Mouse (Mus musculus): Measurements from ENCODE around the gene Pfpl. TPM values are rescaled to one million over a fixed set of nuclear protein-coding genes. Genes with fewer than 3 reads are reported as not detected.

Gene Pfpl
- polyA plus RNA-seq, 1 experiment from 2014 or later: not detected

DNA sequence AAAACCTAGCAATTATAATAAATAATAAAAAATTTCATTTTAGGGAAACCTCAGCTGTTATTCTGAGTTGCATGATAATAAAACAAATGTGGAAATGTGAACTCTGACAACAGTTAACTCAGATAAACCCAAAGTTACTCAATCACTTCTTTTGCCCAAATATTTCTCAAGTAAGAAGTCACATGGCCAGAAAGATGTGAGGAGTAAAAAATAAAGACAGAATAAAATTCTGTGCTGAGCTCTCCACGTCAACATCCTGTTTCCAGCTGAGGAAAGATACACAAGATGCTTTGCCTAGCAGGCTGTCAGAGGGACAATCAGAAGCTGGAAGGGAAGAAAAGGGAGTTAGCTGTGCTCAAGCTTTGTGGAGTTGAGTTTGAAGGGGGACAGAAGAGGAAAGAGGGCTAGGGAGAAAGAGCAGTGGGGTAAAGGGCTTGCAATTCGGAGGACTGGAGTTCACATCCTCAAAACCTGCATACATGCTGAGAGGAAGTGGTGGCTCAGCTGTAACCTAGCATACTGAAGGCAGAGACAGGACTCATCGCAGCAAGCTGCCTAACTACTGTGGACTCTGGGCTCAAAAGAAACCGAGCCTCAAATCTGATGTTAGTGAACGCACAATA is 12.5 kb downstream of the Pfpl start:
- Histone ChIP-seq H3K4me1 (replicated peaks) (no peaks in the 10 kb centered on the region), H3K9ac (replicated peaks) (no peak overlapping the region), H3K9me3 (no peaks in the 10 kb centered on the region), H3K27ac (no peak overlapping the region), H3K4me3 (replicated peaks) (no peak overlapping the region), H3K36me3 (no peaks in the 10 kb centered on the region), H3K27me3 (no peaks in the 10 kb centered on the region), H3K4me2 (no peak overlapping the region)
- WGBS: 75% methylated on average over 5 of the region's 5 CpGs
- no peak for ATAC-seq (ENCODE audit: insufficient number of reproducible peaks, insufficient read depth, low FRiP score, low TSS enrichment, low read depth)

DNA sequence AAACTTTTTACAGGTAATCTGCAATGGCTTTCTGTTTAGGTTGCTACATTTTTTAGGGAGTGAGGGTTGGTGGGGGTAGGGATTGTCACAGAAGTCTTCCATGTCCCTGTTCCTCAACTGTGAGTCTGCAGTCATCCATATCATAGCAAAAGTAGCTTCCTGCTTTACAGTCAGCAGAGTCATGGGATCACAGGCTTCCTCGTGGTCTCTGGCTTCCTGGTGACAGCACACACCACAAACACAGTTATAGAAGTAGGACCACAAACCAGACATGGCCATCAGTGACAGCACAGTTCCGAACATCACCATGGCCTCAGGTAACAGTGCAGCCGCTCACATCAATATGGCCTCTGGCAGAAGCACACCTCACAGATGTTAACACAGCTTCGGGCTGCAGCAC is 14.9 kb downstream of the Pfpl start:
- H3K36me3 ChIP-seq: no peaks in the 10 kb centered on the region
- 76% methylated on average over 4 of the region's 4 CpGs for WGBS
- ATAC-seq (ENCODE audit: insufficient number of reproducible peaks, insufficient read depth, low FRiP score, low TSS enrichment, low read depth): no peak

DNA sequence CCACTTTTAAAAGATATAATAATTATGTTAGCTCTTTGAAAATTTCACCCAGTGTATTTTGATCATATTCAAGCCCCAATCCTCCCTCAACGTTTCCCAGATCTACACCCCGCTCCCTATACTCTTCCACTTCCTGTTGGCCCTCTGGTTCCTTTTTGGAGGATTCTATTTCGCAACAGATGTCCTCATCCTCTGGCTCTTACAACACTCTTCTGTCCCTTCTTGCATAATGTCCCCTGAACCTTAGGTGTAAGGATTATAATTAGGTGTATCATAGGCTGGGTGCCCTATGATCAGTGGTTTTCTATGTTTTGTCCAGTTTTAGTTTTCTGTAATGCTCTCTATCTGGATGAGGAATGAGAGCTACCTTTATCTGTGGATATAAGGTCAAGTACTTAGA is 17.3 kb downstream of the Pfpl start:
- H3K9me3 ChIP-seq: no peaks in the 10 kb centered on the region
- no peaks in the 10 kb centered on the region for H3K36me3 ChIP-seq
- H3K4me2 ChIP-seq: no peak overlapping the region
- H3K27ac ChIP-seq: no peak overlapping the region
- 82% methylated on average over 3 of the region's 3 CpGs for WGBS
- no peak overlapping the region for H3K9ac ChIP-seq (replicated peaks)
- H3K27me3 ChIP-seq: no peaks in the 10 kb centered on the region
- no peak overlapping the region for H3K4me3 ChIP-seq (replicated peaks)
- no peaks in the 10 kb centered on the region for H3K4me1 ChIP-seq (replicated peaks)
- no peak for ATAC-seq (ENCODE audit: insufficient number of reproducible peaks, insufficient read depth, low FRiP score, low TSS enrichment, low read depth)

More for the DNA sequence above, 14.9 kb downstream of the Pfpl start:
- H3K4me1 ChIP-seq (replicated peaks): no peaks in the 10 kb centered on the region
- no peak overlapping the region for H3K9ac ChIP-seq (replicated peaks)
- H3K27ac ChIP-seq: no peak overlapping the region
- no peak overlapping the region for H3K4me3 ChIP-seq (replicated peaks)
- no peaks in the 10 kb centered on the region for H3K9me3 ChIP-seq
- no peaks in the 10 kb centered on the region for H3K27me3 ChIP-seq
- H3K4me2 ChIP-seq: no peak overlapping the region

DNA sequence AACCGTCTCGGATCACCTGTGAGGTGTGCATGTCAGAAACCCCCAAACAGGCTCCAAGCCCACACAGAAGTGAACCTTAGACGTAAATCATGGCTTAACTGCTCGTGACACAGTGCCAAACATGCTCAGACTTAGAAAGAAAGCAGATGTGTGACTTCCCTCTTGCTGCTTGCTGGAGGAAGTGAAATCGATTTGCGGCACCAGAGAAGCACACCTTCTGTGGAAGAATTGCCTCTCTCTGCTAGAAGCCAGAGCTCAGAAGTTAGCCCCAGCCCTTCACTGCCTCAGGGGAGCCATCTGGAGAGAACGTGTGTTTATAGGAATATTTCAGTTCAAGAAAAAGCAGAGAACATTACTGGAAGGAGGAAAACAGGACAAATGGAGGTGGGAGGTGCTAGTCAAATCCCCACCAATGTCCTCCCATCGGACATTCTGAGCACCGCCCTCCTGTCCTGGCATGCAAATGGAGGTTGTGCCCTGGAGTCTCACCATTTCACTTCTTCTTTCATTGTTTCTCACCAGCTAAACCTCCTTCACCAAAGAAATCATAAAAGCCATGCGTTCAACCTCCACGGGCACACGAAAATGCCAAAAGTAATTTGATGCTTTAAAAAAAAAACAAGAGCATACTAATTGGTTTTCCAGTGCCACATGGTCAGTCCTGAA is 29.8 kb downstream of the Pfpl start:
- Histone ChIP-seq H3K27me3 (no peaks in the 10 kb centered on the region), H3K27ac (peak overlapping the region; percentile 74), H3K9ac (replicated peaks) (0 out of 2 replicates have a peak overlapping the region, but pooled peaks have one; percentile 31), H3K4me1 (replicated peaks) (peaks cover 8% of the 10 kb centered on the region; the same call in 1 of the 2 replicates), H3K4me3 (replicated peaks) (peak overlapping the region; percentile 21), H3K9me3 (no peaks in the 10 kb centered on the region), H3K36me3 (no peaks in the 10 kb centered on the region), H3K4me2 (peak overlapping the region; percentile 43)
- ATAC-seq (ENCODE audit: insufficient number of reproducible peaks, insufficient read depth, low FRiP score, low TSS enrichment, low read depth): peak; percentile 79
- 32% methylated on average over 12 of the region's 12 CpGs for WGBS

DNA sequence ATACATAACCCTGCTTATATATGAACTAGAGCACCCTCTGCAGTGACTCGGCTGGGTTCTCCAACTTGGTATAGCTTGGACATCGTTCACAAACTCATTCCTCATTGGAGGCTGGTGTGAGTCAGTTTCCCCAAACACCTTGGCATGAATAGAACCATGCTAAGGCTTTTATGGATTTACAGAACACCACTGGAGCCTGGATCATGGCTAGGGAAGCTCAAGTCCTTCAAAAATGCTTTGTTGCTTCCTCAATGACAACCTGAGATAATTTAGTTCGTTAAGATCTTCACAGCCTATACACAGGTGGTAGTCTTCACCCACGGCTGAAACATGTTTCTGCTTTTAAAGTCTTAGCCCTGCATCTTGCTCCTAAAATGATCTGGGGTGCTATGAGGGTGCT is 31.8 kb downstream of the Pfpl start:
- Histone ChIP-seq H3K27me3 (no peaks in the 10 kb centered on the region), H3K36me3 (no peaks in the 10 kb centered on the region), H3K27ac (no peak overlapping the region), H3K4me3 (replicated peaks) (no peak overlapping the region), H3K9ac (replicated peaks) (no peak overlapping the region), H3K4me2 (no peak overlapping the region), H3K9me3 (no peaks in the 10 kb centered on the region), H3K4me1 (replicated peaks) (peaks cover 8% of the 10 kb centered on the region; the same call in 1 of the 2 replicates)
- ATAC-seq (ENCODE audit: insufficient number of reproducible peaks, insufficient read depth, low FRiP score, low TSS enrichment, low read depth): no peak
- 69% methylated on average over 4 of the region's 4 CpGs for WGBS

DNA sequence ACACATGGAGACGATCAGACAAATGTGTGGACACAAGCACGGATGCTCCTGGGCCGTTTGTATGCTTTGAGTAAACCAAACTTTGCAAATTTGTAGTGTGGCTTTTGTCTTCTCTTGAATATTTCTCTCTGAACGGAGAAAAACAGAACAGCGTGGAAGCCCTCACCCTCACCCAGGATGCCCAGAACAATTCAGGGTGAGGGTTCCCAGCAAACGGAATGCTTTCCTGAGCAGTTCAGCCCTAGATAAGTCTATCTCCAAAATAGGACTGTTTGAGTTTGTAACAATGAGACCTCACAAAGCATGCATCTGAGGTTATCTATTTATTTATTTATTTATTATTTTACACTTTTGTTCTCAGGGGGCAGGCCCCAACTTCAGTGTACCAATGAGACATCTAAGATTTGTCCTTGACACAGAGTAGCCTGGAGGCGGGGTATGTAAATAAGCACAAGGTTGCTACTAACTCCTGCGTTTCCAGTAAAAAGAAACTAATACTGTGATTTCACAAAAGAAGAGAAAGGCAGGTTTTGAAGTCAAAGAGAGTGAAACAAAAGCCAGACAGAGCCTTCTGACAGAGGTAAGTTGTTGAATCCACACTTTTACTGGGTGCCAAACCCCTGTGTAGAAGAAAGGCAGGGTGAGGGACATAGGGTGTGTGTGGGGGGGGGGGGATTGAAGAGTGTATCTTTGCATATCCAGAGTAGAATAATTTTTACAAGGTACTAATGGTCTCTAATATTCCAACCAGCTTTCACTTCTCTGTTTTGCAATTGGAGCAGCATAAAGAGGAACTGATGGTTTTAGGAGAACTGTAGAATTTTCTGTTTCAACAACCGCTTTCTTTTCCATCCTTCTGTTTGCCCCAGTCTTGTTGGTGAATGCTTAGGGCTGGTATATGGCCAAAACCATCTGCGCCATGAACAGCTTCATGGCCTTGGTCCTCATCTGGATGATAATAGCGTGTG is 32.9 kb downstream of the Pfpl start, which contains the start of gene Mpeg1:
Mpeg1 (plus strand) TSS at position 498 of the 968 bp plus-strand sequence.
- H3K36me3 ChIP-seq: no peaks in the 10 kb centered on the region
- 85% methylated on average over 11 of the region's 11 CpGs for WGBS
- no peak within 1 kb of the TSS for H3K4me2 ChIP-seq
- no peak within 1 kb of the TSS for H3K9ac ChIP-seq (replicated peaks)
- no peak within 1 kb of the TSS for H3K4me3 ChIP-seq (replicated peaks)
- ATAC-seq (ENCODE audit: insufficient number of reproducible peaks, insufficient read depth, low FRiP score, low TSS enrichment, low read depth): no peak
- H3K27ac ChIP-seq: no peak within 1 kb of the TSS
- H3K9me3 ChIP-seq: no peaks in the 10 kb centered on the region
- no peaks in the 10 kb centered on the region for H3K27me3 ChIP-seq
- H3K4me1 ChIP-seq (replicated peaks): peaks cover 8% of the 10 kb centered on the region; the same call in 1 of the 2 replicates

DNA sequence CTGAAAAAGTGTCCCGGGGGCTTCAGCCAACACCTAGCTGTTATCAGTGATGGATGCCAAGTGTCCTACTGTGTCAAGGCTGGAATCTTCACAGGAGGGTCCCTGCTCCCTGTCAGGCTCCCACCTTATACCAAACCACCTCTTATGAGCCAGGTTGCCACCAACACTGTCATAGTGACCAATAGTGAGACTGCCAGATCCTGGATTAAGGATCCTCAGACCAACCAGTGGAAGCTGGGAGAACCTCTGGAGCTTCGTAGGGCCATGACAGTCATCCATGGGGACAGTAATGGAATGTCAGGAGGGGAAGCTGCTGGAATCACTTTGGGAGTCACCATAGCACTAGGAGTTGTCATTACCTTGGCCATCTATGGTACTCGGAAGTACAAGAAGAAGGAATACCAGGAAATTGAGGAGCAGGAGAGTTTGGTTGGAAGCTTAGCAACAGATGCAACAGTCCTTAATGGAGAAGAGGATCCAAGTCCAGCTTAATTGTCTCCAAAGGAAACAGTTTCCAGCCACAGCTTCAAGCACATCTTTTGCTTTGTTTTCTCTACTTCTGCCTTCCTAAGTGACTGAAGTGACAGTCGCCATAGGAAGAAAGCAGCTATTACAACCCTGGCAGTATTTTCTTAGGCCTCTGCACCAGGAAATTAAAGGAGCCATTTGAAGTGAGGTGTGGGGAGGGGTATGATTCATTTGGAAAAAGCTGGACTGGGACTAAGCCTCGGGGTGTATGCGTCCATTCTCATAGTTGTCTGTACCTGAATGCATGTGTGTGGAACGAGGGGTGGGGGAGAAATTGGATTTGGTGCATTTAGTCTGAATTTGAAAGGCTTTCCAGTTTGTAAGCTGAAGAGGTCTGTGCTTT is 35.4 kb downstream of the Pfpl start:
- Histone ChIP-seq H3K4me2 (no peak overlapping the region), H3K27me3 (no peaks in the 10 kb centered on the region), H3K27ac (0 out of 2 replicates have a peak overlapping the region, but pooled peaks have one; percentile 2), H3K36me3 (no peaks in the 10 kb centered on the region), H3K9ac (replicated peaks) (no peak overlapping the region), H3K4me1 (replicated peaks) (no peaks in the 10 kb centered on the region), H3K4me3 (replicated peaks) (no peak overlapping the region), H3K9me3 (no peaks in the 10 kb centered on the region)
- no peak for ATAC-seq (ENCODE audit: insufficient number of reproducible peaks, insufficient read depth, low FRiP score, low TSS enrichment, low read depth)
- 78% methylated on average over 7 of the region's 7 CpGs for whole genome bisulfite sequencing

DNA sequence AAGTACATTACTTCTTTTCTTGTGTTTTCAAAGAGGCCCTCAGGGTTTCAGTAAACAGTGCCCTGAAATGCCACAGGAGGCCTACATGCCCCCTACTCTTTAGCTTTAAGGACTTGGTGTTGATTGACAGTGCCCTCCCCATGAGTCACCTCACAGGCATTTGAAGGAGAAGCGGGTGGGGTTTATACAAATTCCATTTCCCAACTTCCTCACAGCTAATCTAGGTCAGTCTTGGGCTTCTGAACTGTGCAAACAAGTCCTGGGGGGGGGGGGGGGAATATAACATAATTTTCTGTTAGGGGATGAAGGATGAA is 36.0 kb downstream of the Pfpl start:
- no peak for ATAC-seq (ENCODE audit: insufficient number of reproducible peaks, insufficient read depth, low FRiP score, low TSS enrichment, low read depth)
- Histone ChIP-seq H3K9ac (replicated peaks) (no peak overlapping the region), H3K36me3 (no peaks in the 10 kb centered on the region), H3K27ac (0 out of 2 replicates have a peak overlapping the region, but pooled peaks have one; percentile 2), H3K4me1 (replicated peaks) (no peaks in the 10 kb centered on the region), H3K9me3 (no peaks in the 10 kb centered on the region), H3K27me3 (no peaks in the 10 kb centered on the region), H3K4me2 (no peak overlapping the region), H3K4me3 (replicated peaks) (no peak overlapping the region)
- WGBS: 57% methylated on average over 1 of the region's 1 CpGs

DNA sequence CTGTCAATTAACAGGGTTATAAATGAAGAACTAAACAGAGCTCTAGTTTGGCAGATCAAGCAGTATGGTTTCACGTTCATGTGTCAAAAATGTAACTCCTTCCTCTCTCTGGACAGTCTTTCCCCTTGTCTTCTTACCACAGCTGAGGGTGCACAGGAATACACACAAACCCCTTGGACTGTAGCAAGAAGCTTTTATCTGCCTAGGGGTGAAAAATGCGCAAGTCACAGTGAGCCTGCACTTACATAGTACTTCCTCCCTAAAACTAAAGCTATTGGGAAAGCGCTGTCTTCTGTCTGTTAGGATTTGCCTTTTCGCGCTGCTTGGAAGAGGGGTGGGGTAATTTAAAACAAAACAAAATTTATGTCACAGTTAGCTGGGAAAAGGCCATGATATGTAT is 36.4 kb downstream of the Pfpl start:
- WGBS: 81% methylated on average over 5 of the region's 5 CpGs
- H3K27ac ChIP-seq: no peak overlapping the region
- no peak overlapping the region for H3K4me3 ChIP-seq (replicated peaks)
- H3K9me3 ChIP-seq: no peaks in the 10 kb centered on the region
- H3K36me3 ChIP-seq: no peaks in the 10 kb centered on the region
- H3K4me1 ChIP-seq (replicated peaks): no peaks in the 10 kb centered on the region
- H3K4me2 ChIP-seq: no peak overlapping the region
- H3K9ac ChIP-seq (replicated peaks): no peak overlapping the region
- H3K27me3 ChIP-seq: no peaks in the 10 kb centered on the region
- ATAC-seq (ENCODE audit: insufficient number of reproducible peaks, insufficient read depth, low FRiP score, low TSS enrichment, low read depth): no peak

DNA sequence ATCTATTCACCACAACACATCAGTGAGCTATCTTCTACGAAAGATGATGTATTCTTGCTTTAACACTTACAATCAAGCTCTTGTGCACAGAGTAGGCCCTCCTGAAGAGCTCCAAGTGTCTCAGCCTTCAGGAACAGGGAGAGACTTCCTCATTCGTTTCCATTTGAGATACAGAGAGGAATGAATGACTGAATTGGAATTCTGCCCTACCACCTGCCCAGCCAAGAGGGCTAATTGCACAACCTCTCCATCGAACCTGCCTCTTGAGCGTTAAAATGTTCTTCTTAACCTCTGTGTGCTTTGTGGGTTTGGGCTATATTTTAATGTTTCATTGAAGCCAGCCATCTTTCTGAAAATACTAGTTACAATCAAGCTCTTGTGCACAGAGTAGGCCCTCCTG is 37.0 kb downstream of the Pfpl start:
- Histone ChIP-seq H3K9me3 (no peaks in the 10 kb centered on the region), H3K4me1 (replicated peaks) (no peaks in the 10 kb centered on the region)

More for the DNA sequence above, 37.0 kb downstream of the Pfpl start:
- Histone ChIP-seq H3K4me3 (replicated peaks) (no peak overlapping the region), H3K27ac (no peak overlapping the region), H3K27me3 (no peaks in the 10 kb centered on the region), H3K4me2 (no peak overlapping the region), H3K9ac (replicated peaks) (no peak overlapping the region), H3K36me3 (no peaks in the 10 kb centered on the region)
- no peak for ATAC-seq (ENCODE audit: insufficient number of reproducible peaks, insufficient read depth, low FRiP score, low TSS enrichment, low read depth)
- 92% methylated on average over 4 of the region's 4 CpGs for WGBS
